8 mouse cellular contexts compared by ENCODE assay signal in the genomic region with DNA sequence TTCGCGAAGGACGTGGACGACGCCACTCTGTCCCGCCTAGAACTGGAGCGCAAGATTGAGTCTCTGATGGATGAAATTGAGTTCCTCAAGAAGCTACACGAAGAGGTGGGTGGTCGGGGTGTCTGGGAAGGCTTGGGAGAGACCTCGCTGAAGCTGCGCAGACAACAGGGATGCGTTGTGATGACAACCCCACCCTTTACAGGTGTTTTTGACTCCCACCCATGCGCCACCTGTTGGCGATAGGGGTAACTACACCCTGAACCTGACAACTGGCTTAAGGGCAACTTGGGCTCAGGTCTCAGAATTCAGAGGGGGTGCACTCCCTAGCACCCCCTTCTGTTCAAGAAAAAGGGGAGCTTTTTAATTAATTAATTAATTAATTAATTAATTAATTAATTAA. TPM values are rescaled to one million over a fixed set of nuclear protein-coding genes. Genes with fewer than 3 reads are reported as not detected.
DNase-seq lines count a peak whose midpoint lies in the region; ATAC-seq and TF ChIP-seq lines count a peak whose summit lies in the region.

No protein-coding gene starts in this region.

- H3K4me3 ChIP-seq in layer of hippocampus, adult 2 months = no peak overlapping the region
- H3K4me3 ChIP-seq in hindbrain, embryonic 10.5 days = peak overlapping the region; percentile 53
- no peak overlapping the region for H3K4me3 ChIP-seq in lung, postnatal 0 days (ENCODE audit: low read depth, low read length)

- TF ChIP-seq EP300 in lung, postnatal 0 days (IDR thresholded peaks at IDR 0.05) = no peak

- WGBS in hindbrain, embryonic 10.5 days = 8% methylated on average over 14 of the region's 14 CpGs
- 10% methylated on average over 14 of the region's 14 CpGs for WGBS in lung, postnatal 0 days

- H3K4me2 ChIP-seq in lung, postnatal 0 days (replicated peaks; ENCODE audit: low read depth, low read length) = no peak overlapping the region

- no peak overlapping the region for H3K9ac ChIP-seq in lung, postnatal 0 days (replicated peaks; ENCODE audit: low read depth)

- TF ChIP-seq POLR2A in brain, embryonic 14.5 days (IDR thresholded peaks at IDR 0.05; ENCODE audit: borderline replicate concordance, extremely low read depth, insufficient read depth, insufficient read length, poor library complexity, severe bottlenecking) = no peak

- H3K36me3 ChIP-seq in hindbrain, embryonic 10.5 days = no peaks in the 10 kb centered on the region
- no peaks in the 10 kb centered on the region for H3K36me3 ChIP-seq in lung, postnatal 0 days (ENCODE audit: insufficient read depth, low read length)

- intact Hi-C loops in gastrocnemius, postnatal 14 days (cut with DNase I; ENCODE audit: low total_unique reads) = no loop called here

- H3K9me3 ChIP-seq in hindbrain, embryonic 10.5 days = no peaks in the 10 kb centered on the region
- no peaks in the 10 kb centered on the region for H3K9me3 ChIP-seq in lung, postnatal 0 days (ENCODE audit: low read length)

- H3K27ac ChIP-seq in layer of hippocampus, adult 2 months = no peak overlapping the region
- H3K27ac ChIP-seq in hindbrain, embryonic 10.5 days = no peak overlapping the region
- no peak overlapping the region for H3K27ac ChIP-seq in lung, postnatal 0 days (ENCODE audit: low read length)

- DNase-seq in layer of hippocampus, adult 2 months (ENCODE audit: low spot score in 2 of 2) = no peak
- DNase-seq in layer of hippocampus, adult 18-20 months (ENCODE audit: low spot score in 2 of 2) = no peak
- no peak for DNase-seq in brain, embryonic 14.5 days (ENCODE audit: low read depth)
- DNase-seq in hindbrain, embryonic 10.5 days (ENCODE audit: low spot score) = peak; percentile 57
- no peak for DNase-seq in lung, postnatal 0 days (ENCODE audit: low spot score)
- peak; percentile 35 to 45 for DNase-seq in spleen, postnatal 14 days (ENCODE audit: low spot score in 2 of 2)
- DNase-seq in gastrocnemius, postnatal 14 days = no peak

- peaks cover 43% of the 10 kb centered on the region for H3K4me1 ChIP-seq in hindbrain, embryonic 10.5 days (replicated peaks)
- peaks cover 3% of the 10 kb centered on the region; the same call in 1 of the 2 replicates for H3K4me1 ChIP-seq in lung, postnatal 0 days (ENCODE audit: insufficient read depth, low read depth, low read length)

- peaks cover 96% of the 10 kb centered on the region for H3K27me3 ChIP-seq in hindbrain, embryonic 10.5 days (ENCODE audit: insufficient read depth, poor library complexity, severe bottlenecking)
- peaks cover 54% of the 10 kb centered on the region for H3K27me3 ChIP-seq in lung, postnatal 0 days (replicated peaks; ENCODE audit: insufficient read depth, low read length)

- ATAC-seq in lung, postnatal 0 days = no peak
- no peak for ATAC-seq in activated CD4-positive, CD25-positive, alpha-beta regulatory T cell, adult 4 months

- TF ChIP-seq CTCF in layer of hippocampus, adult 2 months (conservative IDR thresholded peaks at IDR 0.05) = peak; percentile 81
- TF ChIP-seq CTCF in brain, embryonic 14.5 days (IDR thresholded peaks at IDR 0.05; ENCODE audit: borderline replicate concordance, extremely low read depth, insufficient read depth, insufficient read length) = peak; percentile 82
- TF ChIP-seq CTCF in lung, postnatal 0 days (IDR thresholded peaks at IDR 0.05) = peak; percentile 74

RNA-seq across cellular contexts. Expression of gene Prph, which starts 1.4 kb away (rescaled TPM):
- total RNA-seq in layer of hippocampus, adult 2 months (2021) = under 1 TPM; 0.67 to 0.83 TPM
- total RNA-seq in layer of hippocampus, adult 18-20 months (2021) = 1 to 10 TPM in 1 of 2 experiments, under 1 TPM in 1; 0.61 to 1.1 TPM
- 14.0 and 47.0 TPM in 2 replicates for polyA plus RNA-seq in brain, embryonic 14.5 days (2012; rRNA removed)
- polyA plus RNA-seq in hindbrain, embryonic 10.5 days (2016; fragmentation: Nextera tagmentation; extraction: Ambion mirVana) = 9.7 and 14.4 TPM in 2 replicates
- 0.32 and 0.42 TPM in 2 replicates for polyA plus RNA-seq in lung, postnatal 0 days (2015; fragmentation: Nextera tagmentation; extraction: Ambion mirVana)
- total RNA-seq in gastrocnemius, postnatal 14 days (2021) = 1 to 10 TPM; 1.2 to 1.4 TPM
- polyA plus RNA-seq in activated CD4-positive, CD25-positive, alpha-beta regulatory T cell, adult 4 months (2017; shearing (Covaris generic)) = not detected

RNA-seq across cellular contexts. Expression of gene Troap, which starts 18.0 kb away (rescaled TPM):
- total RNA-seq in layer of hippocampus, adult 2 months (2021) = under 1 TPM; 0.36 to 0.64 TPM
- under 1 TPM in 1 of 2 experiments, not detected in 1; 0.72 TPM for total RNA-seq in layer of hippocampus, adult 18-20 months (2021)
- 12.1 and 27.9 TPM in 2 replicates for polyA plus RNA-seq in brain, embryonic 14.5 days (2012; rRNA removed)
- 41.6 and 46.8 TPM in 2 replicates for polyA plus RNA-seq in hindbrain, embryonic 10.5 days (2016; fragmentation: Nextera tagmentation; extraction: Ambion mirVana)
- polyA plus RNA-seq in lung, postnatal 0 days (2015; fragmentation: Nextera tagmentation; extraction: Ambion mirVana) = 0.95 and 0.99 TPM in 2 replicates
- total RNA-seq in gastrocnemius, postnatal 14 days (2021) = 1 to 10 TPM; 1.4 to 1.8 TPM
- polyA plus RNA-seq in activated CD4-positive, CD25-positive, alpha-beta regulatory T cell, adult 4 months (2017; shearing (Covaris generic)) = 1 to 10 TPM; 3.6 to 4.4 TPM

RNA-seq across cellular contexts. Expression of gene Tuba1c, which starts 26.6 kb away (rescaled TPM):
- total RNA-seq in layer of hippocampus, adult 2 months (2021) = 10 to 100 TPM; 49.6 to 51.1 TPM
- total RNA-seq in layer of hippocampus, adult 18-20 months (2021) = 10 to 100 TPM; 48.9 to 55.6 TPM
- polyA plus RNA-seq in brain, embryonic 14.5 days (2012; rRNA removed) = 62.6 and 100 TPM in 2 replicates
- polyA plus RNA-seq in hindbrain, embryonic 10.5 days (2016; fragmentation: Nextera tagmentation; extraction: Ambion mirVana) = 111 and 135 TPM in 2 replicates
- polyA plus RNA-seq in lung, postnatal 0 days (2015; fragmentation: Nextera tagmentation; extraction: Ambion mirVana) = 45.1 and 53.2 TPM in 2 replicates
- total RNA-seq in gastrocnemius, postnatal 14 days (2021) = 10 to 100 TPM; 14.3 to 21.0 TPM
- polyA plus RNA-seq in activated CD4-positive, CD25-positive, alpha-beta regulatory T cell, adult 4 months (2017; shearing (Covaris generic)) = 100 to 1,000 TPM in 1 of 2 experiments, 10 to 100 TPM in 1; 98.3 to 120 TPM

RNA-seq across cellular contexts. Expression of gene C1ql4, which starts 31.3 kb away (rescaled TPM):
- total RNA-seq in layer of hippocampus, adult 2 months (2021) = not detected
- total RNA-seq in layer of hippocampus, adult 18-20 months (2021) = not detected
- 7.0 and 15.6 TPM in 2 replicates for polyA plus RNA-seq in brain, embryonic 14.5 days (2012; rRNA removed)
- 0.78 and 8.7 TPM in 2 replicates for polyA plus RNA-seq in hindbrain, embryonic 10.5 days (2016; fragmentation: Nextera tagmentation; extraction: Ambion mirVana)
- not detected in 2 replicates for polyA plus RNA-seq in lung, postnatal 0 days (2015; fragmentation: Nextera tagmentation; extraction: Ambion mirVana)
- not detected for total RNA-seq in gastrocnemius, postnatal 14 days (2021)
- not detected for polyA plus RNA-seq in activated CD4-positive, CD25-positive, alpha-beta regulatory T cell, adult 4 months (2017; shearing (Covaris generic))

RNA-seq across cellular contexts. Expression of gene Dnajc22, which starts 36.6 kb away (rescaled TPM):
- under 1 TPM in 1 of 2 experiments, not detected in 1; 0.31 TPM for total RNA-seq in layer of hippocampus, adult 2 months (2021)
- under 1 TPM; 0.20 to 0.27 TPM for total RNA-seq in layer of hippocampus, adult 18-20 months (2021)
- polyA plus RNA-seq in brain, embryonic 14.5 days (2012; rRNA removed) = 0.82 and 0.92 TPM in 2 replicates
- polyA plus RNA-seq in hindbrain, embryonic 10.5 days (2016; fragmentation: Nextera tagmentation; extraction: Ambion mirVana) = 1.9 and 2.2 TPM in 2 replicates
- polyA plus RNA-seq in lung, postnatal 0 days (2015; fragmentation: Nextera tagmentation; extraction: Ambion mirVana) = 0.50 and 0.96 TPM in 2 replicates
- total RNA-seq in gastrocnemius, postnatal 14 days (2021) = under 1 TPM in 1 of 2 experiments, not detected in 1; 0.12 TPM
- polyA plus RNA-seq in activated CD4-positive, CD25-positive, alpha-beta regulatory T cell, adult 4 months (2017; shearing (Covaris generic)) = not detected

Comparison
In these comparisons a context has a peak if more than half of its experiments do, and no peak if none do; other contexts are left out.
1. DNase-seq: peak in hindbrain, embryonic 10.5 days (single experiment) and spleen, postnatal 14 days (2 of 2); none in layer of hippocampus, adult 2 months (0 of 2), layer of hippocampus, adult 18-20 months (0 of 2), brain, embryonic 14.5 days (single experiment), lung, postnatal 0 days (single experiment) and gastrocnemius, postnatal 14 days (single experiment).
2. Peak in every context shown above with its lines, with median percentiles within 50 percentile points of each other: CTCF ChIP-seq.